Mouse (Mus musculus) MEL (cell line): Measurements from ENCODE around the gene Cbx8. TPM values are rescaled to one million over a fixed set of nuclear protein-coding genes. Genes with fewer than 3 reads are reported as not detected.

Experiments
- DNase-seq: peaks from one replicate; pipeline ENCODE4 v3.0.0; 2011; ENCODE audit warnings: low read depth, low spot score
- H3K27ac ChIP-seq: 2 replicates; pipeline ENCODE4 v1.5.1; 2012; ENCODE audit warnings: low read depth, mild to moderate bottlenecking, control low read depth, low read length, moderate library complexity; ENCODE audit not compliant: control insufficient read depth
- H3K27me3 ChIP-seq, 2 experiments: fragments of 150-350 bp in 1 of 2; sonication (generic) in 1 of 2; 2 replicates each; pipeline ENCODE4 v1.6.1; 2012; ENCODE audit warnings: low read length in 2 of 2, mild to moderate bottlenecking in 2 of 2, improper control_type of control experiment in 1 of 2, moderate library complexity in 1 of 2; ENCODE audit not compliant: insufficient read depth in 2 of 2, control insufficient read depth in 1 of 2
- H3K36me3 ChIP-seq, 2 experiments: 2 replicates each; pipeline ENCODE4 v1.6.1; 2012 to 2014; ENCODE audit warnings: low read length in 2 of 2, improper control_type of control experiment in 1 of 2, inconsistent platforms in 1 of 2, mild to moderate bottlenecking in 1 of 2; ENCODE audit not compliant: insufficient read depth in 2 of 2, control insufficient read depth in 1 of 2
- H3K4me1 ChIP-seq, 2 experiments: fragments of 150-350 bp in 1 of 2; sonication (generic) in 1 of 2; 2 replicates each; pipeline ENCODE4 v1.6.1; 2012; ENCODE audit warnings: low read length in 2 of 2, improper control_type of control experiment in 1 of 2, mild to moderate bottlenecking in 1 of 2; ENCODE audit not compliant: insufficient read depth in 2 of 2, control insufficient read depth in 1 of 2
- H3K4me3 ChIP-seq, 2 experiments: fragments of 150-350 bp in 1 of 2; sonication (generic) in 1 of 2; 2 replicates each; pipeline ENCODE4 v1.5.1; 2012; ENCODE audit warnings: low read depth in 2 of 2, low read length in 2 of 2, mild to moderate bottlenecking in 2 of 2, moderate library complexity in 2 of 2, control low read depth in 1 of 2, improper control_type of control experiment in 1 of 2; ENCODE audit not compliant: control insufficient read depth in 1 of 2, insufficient read depth in 1 of 2
- H3K79me2 ChIP-seq: 2 replicates; pipeline ENCODE4 v1.6.1; 2012; ENCODE audit warnings: mild to moderate bottlenecking, low read length, moderate library complexity; ENCODE audit not compliant: control insufficient read depth, poor library complexity, insufficient read depth
- H3K9ac ChIP-seq: 2 replicates; pipeline ENCODE4 v1.6.1; 2012; ENCODE audit warnings: low read depth, mild to moderate bottlenecking, control low read depth, low read length, moderate library complexity; ENCODE audit not compliant: control insufficient read depth, poor library complexity, severe bottlenecking
- H3K9me3 ChIP-seq: fragments of 150-350 bp; sonication (generic); replicated peaks from 2 replicates; pipeline ENCODE4 v1.6.1; 2012; ENCODE audit warnings: mild to moderate bottlenecking, low read length, improper control_type of control experiment, moderate library complexity; ENCODE audit not compliant: insufficient read depth
- BHLHE40 ChIP-seq: IDR thresholded peaks from 2 replicates; pipeline ENCODE4 v1.6.1; 2012; ENCODE audit warnings: low read depth, mild to moderate bottlenecking, inconsistent platforms, low read length, improper control_type of control experiment, borderline replicate concordance
- CTCF ChIP-seq, 3 experiments: IDR thresholded peaks in 2 of 3; conservative IDR thresholded peaks in 1 of 3; 2 replicates each; pipeline ENCODE4 v1.5.1; 2011 to 2012; ENCODE audit warnings: low read length in 3 of 3, low read depth in 2 of 3, mild to moderate bottlenecking in 2 of 3, improper control_type of control experiment in 1 of 3, inconsistent platforms in 1 of 3, mixed read lengths in 1 of 3, moderate library complexity in 1 of 3; ENCODE audit not compliant: control insufficient read depth in 1 of 3, insufficient read depth in 1 of 3, poor library complexity in 1 of 3, severe bottlenecking in 1 of 3
- GABPA ChIP-seq: IDR thresholded peaks from 2 replicates; pipeline ENCODE4 v1.6.1; 2012; ENCODE audit warnings: low read depth, mild to moderate bottlenecking, inconsistent platforms, low read length, improper control_type of control experiment, moderate library complexity
- GATA1 ChIP-seq: IDR thresholded peaks from 2 replicates; pipeline ENCODE4 v1.6.1; 2011; ENCODE audit warnings: low read depth, low read length, improper control_type of control experiment
- HCFC1 ChIP-seq: IDR thresholded peaks from 2 replicates; pipeline ENCODE4 v1.6.1; 2012; ENCODE audit warnings: low read depth, mild to moderate bottlenecking, inconsistent platforms, low read length, improper control_type of control experiment, moderate library complexity
- JUND ChIP-seq: IDR thresholded peaks from 2 replicates; pipeline ENCODE4 v1.6.1; 2011; ENCODE audit warnings: low read depth, mild to moderate bottlenecking, improper control_type of control experiment, low read length
- KAT2A ChIP-seq: conservative IDR thresholded peaks from 2 replicates; pipeline ENCODE4 v1.6.1; 2012; ENCODE audit warnings: low read depth, low read length, improper control_type of control experiment, inconsistent platforms
- MEF2A ChIP-seq: IDR thresholded peaks from 2 replicates; pipeline ENCODE4 v1.6.1; 2014; ENCODE audit warnings: low read depth, mild to moderate bottlenecking, inconsistent platforms, low read length, improper control_type of control experiment; ENCODE audit not compliant: poor library complexity, insufficient replicate concordance, severe bottlenecking; ENCODE audit errors: extremely low read depth
- MYB ChIP-seq: IDR thresholded peaks from 2 replicates; pipeline ENCODE4 v1.6.1; 2011; ENCODE audit warnings: mild to moderate bottlenecking, low read depth, low read length, improper control_type of control experiment
- NRF1 ChIP-seq: IDR thresholded peaks from 2 replicates; pipeline ENCODE4 v1.6.1; 2014; ENCODE audit warnings: low read depth, mild to moderate bottlenecking, inconsistent platforms, low read length, improper control_type of control experiment, moderate library complexity; ENCODE audit not compliant: poor library complexity, insufficient read depth, severe bottlenecking
- POLR2A ChIP-seq, 2 experiments: IDR thresholded peaks; 2 replicates each; pipeline ENCODE4 v1.6.1; 2011 to 2012; ENCODE audit warnings: low read length in 2 of 2, mild to moderate bottlenecking in 2 of 2, control low read depth in 1 of 2, improper control_type of control experiment in 1 of 2, low read depth in 1 of 2, moderate library complexity in 1 of 2; ENCODE audit not compliant: control insufficient read depth in 1 of 2, insufficient read depth in 1 of 2, poor library complexity in 1 of 2
- RAD21 ChIP-seq: IDR thresholded peaks from 2 replicates; pipeline ENCODE4 v1.6.1; 2011; ENCODE audit warnings: mild to moderate bottlenecking, low read depth, low read length, improper control_type of control experiment
- RCOR1 ChIP-seq: IDR thresholded peaks from 2 replicates; pipeline ENCODE4 v1.6.1; 2012; ENCODE audit warnings: low read depth, mild to moderate bottlenecking, inconsistent platforms, low read length, improper control_type of control experiment
- SIN3A ChIP-seq: IDR thresholded peaks from 2 replicates; pipeline ENCODE4 v1.6.1; 2012; ENCODE audit warnings: low read length, improper control_type of control experiment, inconsistent platforms
- SMC3 ChIP-seq: IDR thresholded peaks from 2 replicates; pipeline ENCODE4 v1.6.1; 2011; ENCODE audit warnings: low read depth, low read length, improper control_type of control experiment
- USF1 ChIP-seq: IDR thresholded peaks from 2 replicates; pipeline ENCODE4 v1.6.1; 2014; ENCODE audit warnings: low read depth, mild to moderate bottlenecking, inconsistent platforms, low read length, improper control_type of control experiment, moderate library complexity
- ZC3H11A ChIP-seq: IDR thresholded peaks from 2 replicates; pipeline ENCODE4 v1.6.1; 2012; ENCODE audit warnings: low read depth, mild to moderate bottlenecking, inconsistent platforms, low read length, improper control_type of control experiment
- ZKSCAN1 ChIP-seq: IDR thresholded peaks from 2 replicates; pipeline ENCODE4 v1.6.1; 2012; ENCODE audit warnings: low read depth, mild to moderate bottlenecking, inconsistent platforms, low read length, improper control_type of control experiment, moderate library complexity
- ZNF384 ChIP-seq: IDR thresholded peaks from 2 replicates; pipeline ENCODE4 v1.6.1; 2012; ENCODE audit warnings: low read depth, mild to moderate bottlenecking, inconsistent platforms, low read length, improper control_type of control experiment
- polyA plus RNA-seq, 2 experiments: library from polyadenylated mRNA; stranded (reverse) in 1 of 2; unstranded in 1 of 2; fragments of >175 nt in 1 of 2; fragments of >200 nt in 1 of 2; gene quantifications; 2 replicates each; pipeline versions ENCODE4 v1.2.1 to v1.2.4; 2012; ENCODE audit warnings: low replicate concordance in 2 of 2, low read depth in 1 of 2; ENCODE audit not compliant: insufficient read length in 2 of 2, insufficient read depth in 1 of 2, missing spikeins in 1 of 2
- total RNA-seq: library from RNA; depleted of rRNA; stranded (reverse); fragments of 300-350 nt; gene quantifications from 2 replicates; pipeline ENCODE4 v1.2.3, GENCODE M21; 2012

Cbx8 gene
- total and polyA plus RNA-seq, 3 experiments = 5.7 to 11.3 TPM; not detected in 1

DNA sequence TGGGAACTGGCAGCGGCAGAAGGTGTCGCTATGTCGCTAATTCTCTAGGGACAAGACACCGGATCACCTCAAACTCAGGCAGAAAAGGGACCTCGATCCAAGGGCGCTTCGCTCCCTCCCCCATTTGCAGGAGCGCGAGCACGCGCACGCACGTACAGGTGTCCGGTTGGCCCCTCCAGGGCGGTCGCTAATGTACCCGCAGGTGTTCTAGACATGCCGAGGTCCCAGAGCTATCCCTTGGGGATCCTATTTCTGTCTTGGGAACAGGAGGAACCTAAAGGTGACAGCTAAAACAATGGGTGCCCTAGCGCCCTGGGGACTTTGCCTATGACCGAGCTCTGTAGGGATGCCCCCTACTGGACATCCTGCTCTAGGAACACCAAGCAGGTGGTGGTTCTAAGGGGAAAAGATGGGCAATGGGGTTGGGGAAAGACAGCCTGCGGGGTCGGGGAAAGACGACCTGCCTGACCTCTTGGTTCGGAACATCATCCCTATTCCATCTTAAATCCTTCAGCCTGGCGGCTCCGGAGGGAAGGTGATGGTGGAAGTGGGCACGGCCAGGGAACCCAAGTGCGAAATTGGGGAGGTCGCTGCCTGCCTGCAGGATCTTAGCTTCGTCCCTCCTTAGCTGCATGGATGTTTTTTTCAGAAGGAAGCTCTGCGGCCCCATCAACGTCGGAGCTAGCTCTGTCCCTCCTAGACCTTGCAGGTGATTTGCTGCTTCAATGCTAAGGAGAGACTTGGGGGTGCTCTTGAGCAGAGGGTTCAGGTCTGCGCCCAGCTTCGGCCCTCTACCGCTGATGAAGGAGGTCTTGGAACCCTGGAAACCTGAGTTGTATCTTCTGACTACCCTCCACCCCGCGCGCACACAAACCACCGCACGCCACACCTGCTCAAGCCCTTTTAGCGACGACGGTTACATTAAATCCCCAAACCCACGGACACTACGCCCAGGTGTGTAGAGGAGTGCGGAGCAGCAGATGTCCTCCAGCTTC is 13.9 kb upstream of the Cbx8 start:
- Histone ChIP-seq H3K9ac (no peak overlapping the region), H3K4me1 (0 out of 4 replicates have a peak, but pooled peaks cover 0 to 7% of the 10 kb centered on the region in 2 experiments), H3K27me3 (peaks cover 0 to 1% of the 10 kb centered on the region in 2 experiments), H3K4me3 (no peak overlapping the region), H3K27ac (no peak overlapping the region), H3K79me2 (no peaks in the 10 kb centered on the region), H3K9me3 (no peaks in the 10 kb centered on the region), H3K36me3 (peaks cover 0 to 2% of the 10 kb centered on the region in 2 experiments; a peak in 1 of 4 replicates)
- DNase-seq = no peak
- peak in 1 of 3 experiments; percentile 4; a peak in 1 of 6 replicates for TF ChIP-seq CTCF (IDR thresholded peaks at IDR 0.05 in 2 of 3, conservative IDR thresholded peaks at IDR 0.05 in 1 of 3; ENCODE audit: control insufficient read depth in 1 of 3, insufficient read depth in 1 of 3, low read depth in 2 of 3, low read length in 3 of 3, poor library complexity in 1 of 3, severe bottlenecking in 1 of 3)
- TF ChIP-seq RAD21 = no peak

GRCm38 (mm10) chr11:119053738-119054350 is 13.1 kb upstream of the Cbx8 start:
- Histone ChIP-seq H3K9ac (no peak overlapping the region), H3K79me2 (no peaks in the 10 kb centered on the region), H3K27ac (no peak overlapping the region), H3K4me1 (0 out of 4 replicates have a peak, but pooled peaks cover 0 to 7% of the 10 kb centered on the region in 2 experiments), H3K27me3 (peaks cover 0 to 4% of the 10 kb centered on the region in 2 experiments), H3K36me3 (peaks cover 0 to 2% of the 10 kb centered on the region in 2 experiments; a peak in 1 of 4 replicates), H3K9me3 (no peaks in the 10 kb centered on the region), H3K4me3 (no peak overlapping the region)
- TF ChIP-seq SIN3A (no peak), SMC3 (no peak), USF1 (no peak), HCFC1 (no peak)
- no peak for DNase-seq

GRCm38 (mm10) chr11:119053257-119053670 is 12.5 kb upstream of the Cbx8 start:
- H3K79me2 ChIP-seq = no peaks in the 10 kb centered on the region
- H3K9ac ChIP-seq = peak overlapping the region; percentile 56
- TF ChIP-seq MYB (no peak), ZNF384 (no peak), CTCF (IDR thresholded peaks at IDR 0.05 in 2 of 3, conservative IDR thresholded peaks at IDR 0.05 in 1 of 3; ENCODE audit: control insufficient read depth in 1 of 3, insufficient read depth in 1 of 3, low read depth in 2 of 3, low read length in 3 of 3, poor library complexity in 1 of 3, severe bottlenecking in 1 of 3) (peak in 2 of 3 experiments; percentile 26 to 34; a peak in 3 of 6 replicates), NRF1 (peak; percentile 37; the same call in 1 of the 2 replicates), GATA1 (no peak), RAD21 (no peak), KAT2A (no peak), MEF2A (no peak), RCOR1 (no peak), ZC3H11A (no peak), ZKSCAN1 (no peak), SIN3A (no peak; the same call in 1 of the 2 replicates), GABPA (no peak), POLR2A (IDR thresholded peaks at IDR 0.05; ENCODE audit: control insufficient read depth in 1 of 2, insufficient read depth in 1 of 2, low read depth in 1 of 2, low read length in 2 of 2, poor library complexity in 1 of 2) (peak in 1 of 2 experiments; percentile 31; a peak in 1 of 4 replicates), BHLHE40 (peak; percentile 78; the same call in 1 of the 2 replicates), JUND (no peak)
- TF ChIP-seq, all 39 proteins: peak for 4
- Histone ChIP-seq H3K27me3 (peaks cover 0 to 4% of the 10 kb centered on the region in 2 experiments), H3K4me3 (peak overlapping the region; percentile 27 to 50; a peak in 3 of 4 replicates), H3K9me3 (no peaks in the 10 kb centered on the region), H3K4me1 (0 out of 4 replicates have a peak, but pooled peaks cover 0 to 7% of the 10 kb centered on the region in 2 experiments), H3K36me3 (peaks cover 0 to 2% of the 10 kb centered on the region in 2 experiments; a peak in 1 of 4 replicates), H3K27ac (no peak overlapping the region)
- peak; percentile 90 for DNase-seq
